Mouse (Mus musculus) kidney, adult 2 months (tissue): Measurements from ENCODE around the gene Gys2.

Experiments
- CTCF ChIP-seq: fragments of 200-500 bp; conservative IDR thresholded peaks from 2 replicates; pipeline ENCODE4 v1.5.1; 2011; ENCODE audit warnings: low read depth, mild to moderate bottlenecking, control low read depth, low read length, moderate library complexity, mixed read lengths; ENCODE audit not compliant: insufficient read depth, insufficient read length
- POLR2A ChIP-seq: fragments of 200-500 bp; IDR thresholded peaks from one replicate; pipeline ENCODE4 v1.6.1; 2011; ENCODE audit warnings: low read depth, low read length, control low read depth

- no peak for TF ChIP-seq CTCF
- TF ChIP-seq POLR2A = no peak
These were observed 35.8 kb upstream of the Gys2 start for GRCm38 (mm10) chr6:142508663-142509062.
